Mouse (Mus musculus) megakaryocyte-erythroid progenitor cell, adult 5-6 weeks (primary cell): Measurements from ENCODE around the gene Plxna4. TPM values are rescaled to one million over a fixed set of nuclear protein-coding genes. Genes with fewer than 3 reads are reported as not detected.

Experiments used
- ATAC-seq: replicated peaks from 2 replicates; pipeline ENCODE4 v1.8.0; 2016; ENCODE audit warnings: mild to moderate bottlenecking, inconsistent platforms; ENCODE audit not compliant: severe bottlenecking, poor library complexity, low FRiP score, low TSS enrichment
- total RNA-seq, 2 experiments: library from RNA; stranded (forward) in 1 of 2; stranded (reverse) in 1 of 2; fragments of 200-1000, 215-1000 nt in 1 of 2; fragments of >200 nt in 1 of 2; fragmentation: Nextera tagmentation in 1 of 2; gene quantifications; 2 replicates each; pipeline ENCODE4 v1.2.3; 2014 to 2017

The Plxna4 gene
- total RNA-seq, 2 experiments from 2014 or later: 0.05 TPM; not detected in 1

GRCm38 (mm10) chr6:32320254-32320653 lies 267.7 kb downstream of the Plxna4 start:
- no peak for ATAC-seq

- no peak for ATAC-seq
Measured at GRCm38 (mm10) chr6:32317470-32317869, 270.5 kb downstream of the Plxna4 start.

GRCm38 (mm10) chr6:32315011-32315450 lies 273.0 kb downstream of the Plxna4 start:
- ATAC-seq: no peak

- no peak for ATAC-seq
Measured at GRCm38 (mm10) chr6:32309147-32309546, 278.8 kb downstream of the Plxna4 start.

- ATAC-seq: no peak
Measured at GRCm38 (mm10) chr6:32300611-32301010, 287.4 kb downstream of the Plxna4 start.

GRCm38 (mm10) chr6:32281457-32281856 lies 306.5 kb downstream of the Plxna4 start:
- ATAC-seq: no peak

GRCm38 (mm10) chr6:32280728-32281127 lies 307.3 kb downstream of the Plxna4 start:
- no peak for ATAC-seq

GRCm38 (mm10) chr6:32271463-32271862 lies 316.5 kb downstream of the Plxna4 start:
- no peak for ATAC-seq

GRCm38 (mm10) chr6:32266085-32266484 lies 321.9 kb downstream of the Plxna4 start:
- no peak for ATAC-seq

- no peak for ATAC-seq
Measured at GRCm38 (mm10) chr6:32261339-32261738, 326.7 kb downstream of the Plxna4 start.

- no peak for ATAC-seq
Measured at GRCm38 (mm10) chr6:32260341-32260740, 327.7 kb downstream of the Plxna4 start.

GRCm38 (mm10) chr6:32255191-32255590 lies 332.8 kb downstream of the Plxna4 start:
- ATAC-seq: no peak

GRCm38 (mm10) chr6:32252168-32252567 lies 335.8 kb downstream of the Plxna4 start:
- ATAC-seq: no peak

- ATAC-seq: no peak
Measured at GRCm38 (mm10) chr6:32251674-32252073, 336.3 kb downstream of the Plxna4 start.

- ATAC-seq: no peak
Measured at GRCm38 (mm10) chr6:32246036-32246435, 342.0 kb downstream of the Plxna4 start.

GRCm38 (mm10) chr6:32243040-32243439 lies 345.0 kb downstream of the Plxna4 start:
- no peak for ATAC-seq

GRCm38 (mm10) chr6:32231383-32231782 lies 356.6 kb downstream of the Plxna4 start:
- no peak for ATAC-seq

GRCm38 (mm10) chr6:32226636-32227035 lies 361.4 kb downstream of the Plxna4 start:
- ATAC-seq: no peak

GRCm38 (mm10) chr6:32224007-32224703 lies 363.8 kb downstream of the Plxna4 start:
- ATAC-seq: no peak

GRCm38 (mm10) chr6:32220765-32221164 lies 367.2 kb downstream of the Plxna4 start:
- no peak for ATAC-seq

- no peak for ATAC-seq
Measured at GRCm38 (mm10) chr6:32218544-32218943, 369.4 kb downstream of the Plxna4 start.

GRCm38 (mm10) chr6:32212439-32212838 lies 375.6 kb downstream of the Plxna4 start:
- no peak for ATAC-seq
